Mouse (Mus musculus) retina, postnatal 1 day (tissue): ENCODE data around the gene Runx1.

Experiments used
- DNase-seq: peaks from one replicate; pipeline ENCODE4 v3.0.0-alpha.2; 2012

The Runx1 gene

DNA sequence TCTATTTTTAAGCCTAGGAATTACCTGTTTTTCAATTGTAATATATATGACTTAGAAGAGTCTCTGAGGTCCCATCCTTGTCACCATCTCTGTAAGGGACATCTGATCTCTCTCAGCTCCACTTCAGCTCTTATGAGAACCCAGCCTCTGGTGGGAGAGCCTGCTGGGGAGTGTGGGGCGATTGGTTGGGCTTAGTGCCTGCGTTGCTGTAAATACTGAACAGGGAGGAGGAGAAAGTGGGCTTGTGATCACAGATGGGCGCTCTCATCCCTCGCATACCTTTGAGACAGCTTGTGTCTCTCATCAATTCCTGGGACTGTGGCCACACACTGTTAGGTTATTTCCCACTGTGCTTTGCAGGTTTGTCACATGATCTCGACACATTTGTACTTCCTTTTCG, 35.3 kb downstream of the Runx1 start:
- DNase-seq, result no peak

DNA sequence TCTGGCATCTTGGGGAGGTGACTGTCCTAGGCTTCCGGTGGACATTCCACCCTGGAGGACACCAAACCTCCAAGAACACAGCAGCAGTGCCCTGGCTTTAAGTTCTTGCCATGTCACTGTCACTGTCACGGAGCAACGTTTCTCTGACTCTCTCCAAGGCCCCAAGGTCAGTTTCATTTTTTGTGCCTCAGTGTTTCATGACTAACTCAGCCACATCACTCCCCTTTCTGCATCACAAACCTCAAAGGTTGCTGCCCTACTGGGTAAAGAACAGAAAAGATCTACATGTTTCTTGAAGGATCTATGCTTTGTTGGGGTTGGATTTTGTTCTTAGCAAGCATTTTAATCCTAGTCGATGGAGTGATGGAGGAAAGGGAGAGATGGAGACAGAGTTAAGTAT, 36.1 kb downstream of the Runx1 start:
- DNase-seq, result no peak

DNA sequence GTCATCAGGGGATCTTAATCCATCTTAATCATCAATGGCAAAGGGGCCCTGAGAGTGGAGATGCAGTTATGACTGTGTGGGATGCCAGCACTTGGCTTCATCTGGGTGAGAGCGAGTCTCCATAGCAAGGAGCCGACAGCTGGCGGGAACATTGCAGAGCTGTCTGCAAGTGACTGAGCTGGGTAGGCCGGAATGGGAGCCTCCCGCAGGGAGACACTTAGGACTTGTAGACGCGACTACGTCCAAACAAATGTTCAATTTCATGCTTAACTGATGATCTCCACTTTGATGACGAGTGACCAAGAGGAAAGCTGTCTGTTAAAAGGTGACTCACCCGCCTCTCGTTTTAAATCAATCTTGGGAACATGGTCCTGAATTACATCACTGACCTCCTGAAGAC, 37.5 kb downstream of the Runx1 start:
- DNase-seq, result peak; percentile 15

DNA sequence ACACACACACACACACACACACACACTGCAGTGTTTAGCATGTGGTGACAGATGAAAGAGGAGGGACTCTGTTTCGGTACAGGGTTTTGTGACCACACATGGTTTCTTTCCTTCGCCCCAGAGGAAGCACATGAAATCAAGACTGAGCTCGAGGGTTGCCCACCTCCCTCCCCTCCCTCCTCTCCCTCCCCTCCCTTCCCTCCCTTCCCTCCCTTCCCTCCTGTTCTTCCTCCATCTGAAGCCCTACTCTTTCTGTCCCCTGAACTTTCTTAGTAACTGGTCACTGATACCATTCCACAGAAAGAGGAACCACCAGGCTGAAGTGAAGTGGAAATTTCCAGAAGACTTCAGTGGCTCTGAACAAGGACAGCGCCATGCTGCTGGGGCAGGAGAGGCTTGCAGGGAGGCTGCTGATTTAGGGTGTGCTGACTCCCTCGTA, 39.0 kb downstream of the Runx1 start:
- DNase-seq, result no peak

DNA sequence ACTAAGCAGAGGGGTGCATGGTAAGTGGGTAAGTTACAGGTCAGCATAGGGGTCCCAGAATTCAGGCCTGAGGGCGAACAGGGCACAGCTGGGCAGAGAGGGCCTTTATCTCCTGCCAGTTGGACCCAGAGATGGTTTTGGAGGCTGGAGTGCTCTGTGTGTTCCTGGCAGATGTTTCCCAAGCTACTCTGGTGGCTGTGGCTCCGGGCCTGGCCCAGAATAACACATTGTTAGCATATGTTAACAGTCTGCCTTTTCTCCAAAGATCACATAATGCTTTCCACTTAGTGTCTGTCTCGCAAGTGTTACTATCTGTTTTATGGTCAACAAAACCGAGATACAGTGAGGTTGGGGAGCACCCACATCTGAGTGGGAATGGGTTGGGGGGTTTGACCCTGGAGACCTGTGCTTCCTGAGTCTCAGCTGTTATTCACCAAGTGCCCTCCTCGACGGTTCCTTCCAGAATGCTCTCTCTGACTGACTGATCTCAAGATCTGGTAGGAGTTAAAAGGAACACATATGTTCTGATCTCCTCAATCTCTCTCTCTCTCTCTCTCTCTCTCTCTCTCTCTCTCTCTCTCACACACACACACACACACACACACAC, 39.6 kb downstream of the Runx1 start:
- no peak for DNase-seq

GRCm38 (mm10) chr16:92783651-92784131, 42.3 kb downstream of the Runx1 start:
- DNase-seq, result no peak

DNA sequence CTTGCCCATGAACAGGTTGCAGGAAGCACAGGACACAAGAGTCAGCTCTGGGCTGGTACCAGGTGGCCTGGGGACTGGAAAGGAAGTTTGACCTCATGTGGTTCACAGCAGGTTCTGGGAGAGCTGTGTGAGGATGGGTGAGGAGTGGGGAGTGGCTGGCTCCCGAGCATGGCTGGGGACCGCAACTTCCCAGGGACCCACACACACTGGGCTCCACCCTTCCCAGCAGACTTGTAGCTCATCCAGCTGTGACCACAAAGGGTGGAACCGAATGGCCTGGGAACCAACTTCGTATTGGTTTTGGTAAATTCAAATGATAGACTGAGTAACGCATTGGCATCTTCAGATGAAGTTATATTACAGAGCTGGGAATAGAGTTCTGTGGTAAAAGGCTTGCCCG, 43.5 kb downstream of the Runx1 start:
- DNase-seq, result no peak

- no peak for DNase-seq
These were observed 46.0 kb downstream of the Runx1 start for GRCm38 (mm10) chr16:92779896-92780435.

DNA sequence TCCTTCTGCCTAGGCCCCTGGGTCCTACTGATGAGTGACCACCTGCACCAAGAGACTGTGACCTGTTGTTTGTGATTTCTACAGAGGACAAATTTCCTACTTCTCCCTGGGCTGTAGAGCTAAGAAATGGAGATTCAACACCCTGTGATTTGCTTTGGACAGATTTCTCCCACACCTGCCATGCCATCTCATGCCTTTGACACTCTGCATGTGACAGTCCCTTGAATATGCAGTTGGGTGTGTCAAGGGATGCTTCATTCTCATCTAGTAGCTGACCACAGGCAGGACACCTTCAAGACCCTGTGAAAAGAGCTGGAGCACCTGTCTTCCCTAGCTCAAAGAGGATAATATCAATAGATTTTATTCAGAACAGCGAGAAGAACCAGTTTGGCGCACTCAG, 46.8 kb downstream of the Runx1 start:
- no peak for DNase-seq

GRCm38 (mm10) chr16:92778096-92778780, 47.7 kb downstream of the Runx1 start:
- peak; percentile 28 for DNase-seq

DNA sequence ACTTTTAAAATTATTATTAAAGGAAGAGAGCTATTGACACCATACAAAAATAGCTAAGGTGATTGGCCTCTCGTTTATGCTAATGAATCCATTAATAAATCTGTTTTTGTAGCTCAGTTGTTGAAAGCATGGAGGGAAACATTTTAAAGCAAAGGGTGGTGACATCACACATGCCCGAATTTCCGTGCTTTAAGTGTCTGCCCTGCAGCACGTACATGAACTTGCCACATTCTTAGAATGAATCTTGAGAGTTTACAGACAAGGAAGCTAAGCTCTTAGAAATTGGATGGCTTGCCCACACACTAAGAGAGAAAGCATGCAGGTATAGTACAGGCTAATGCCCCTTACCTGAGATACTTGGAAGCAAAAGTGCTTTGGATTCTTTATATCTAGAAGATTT, 58.1 kb downstream of the Runx1 start:
- no peak for DNase-seq

DNA sequence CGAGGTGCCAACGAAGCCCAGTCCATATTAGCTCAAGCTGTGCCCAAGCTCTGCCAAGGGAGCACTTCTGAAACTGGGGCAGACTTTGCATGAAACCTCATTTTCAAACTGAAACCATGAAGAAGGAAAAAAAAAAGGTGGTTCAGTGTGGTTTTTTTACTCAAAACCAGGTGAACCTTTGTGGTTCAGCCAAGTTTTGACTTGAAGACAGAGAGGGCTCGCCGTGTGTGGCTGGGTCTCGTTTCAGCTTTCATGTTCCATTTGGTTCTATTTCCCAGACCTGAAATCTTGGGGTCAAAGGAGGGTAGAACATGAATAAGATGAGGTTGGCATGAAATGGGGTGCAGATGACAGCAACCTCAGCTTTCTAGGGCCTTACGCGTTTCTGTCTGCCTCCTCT, 58.5 kb downstream of the Runx1 start:
- DNase-seq, result no peak

- DNase-seq, result peak; percentile 45
These were observed 61.1 kb downstream of the Runx1 start for GRCm38 (mm10) chr16:92764741-92765396.

DNA sequence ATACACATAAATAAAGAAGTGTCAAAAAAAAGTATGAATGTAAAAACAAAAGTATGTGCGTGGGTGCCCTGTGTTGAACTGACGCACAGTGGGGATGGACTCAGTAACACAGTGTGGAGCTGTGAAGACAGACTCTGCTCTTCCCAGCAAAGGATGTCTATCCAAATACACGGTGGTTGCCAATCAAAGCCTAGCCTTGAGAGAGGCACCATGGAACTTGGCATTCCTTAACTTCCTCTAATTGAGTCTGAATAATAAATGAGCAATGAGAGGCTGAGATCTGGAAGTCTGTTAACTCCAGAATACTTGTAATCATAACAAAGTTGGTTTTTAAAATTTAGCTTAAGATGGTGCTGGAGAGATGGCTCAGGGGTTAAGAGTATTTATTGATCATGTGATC, 62.3 kb downstream of the Runx1 start:
- no peak for DNase-seq

DNA sequence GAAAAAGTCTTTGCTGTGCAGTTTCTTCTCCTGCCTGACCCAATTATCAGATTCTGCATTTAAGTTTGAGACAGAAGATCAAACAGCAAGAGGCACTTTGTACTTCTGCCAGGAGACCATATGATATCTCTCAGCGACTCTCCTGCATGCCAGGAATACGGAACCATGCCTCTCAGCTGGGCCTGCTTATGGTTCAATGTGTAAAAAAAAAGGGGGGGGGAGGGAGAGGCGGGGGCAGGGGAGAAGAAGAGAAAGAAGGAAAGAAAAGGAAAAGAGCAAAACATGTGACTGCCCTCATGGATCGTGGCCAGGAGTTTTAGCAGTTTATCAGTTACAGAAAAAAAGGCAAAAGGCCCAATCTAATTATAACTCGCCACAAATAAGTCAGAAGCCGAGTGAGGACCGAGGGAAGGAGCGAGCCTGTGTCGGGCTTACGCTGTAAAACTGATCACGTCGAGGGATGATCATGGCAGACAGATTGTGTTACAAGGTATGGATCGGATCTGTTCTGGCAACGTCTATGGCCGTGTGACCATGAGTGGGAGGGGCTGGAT, 63.9 kb downstream of the Runx1 start:
- DNase-seq, result no peak

DNA sequence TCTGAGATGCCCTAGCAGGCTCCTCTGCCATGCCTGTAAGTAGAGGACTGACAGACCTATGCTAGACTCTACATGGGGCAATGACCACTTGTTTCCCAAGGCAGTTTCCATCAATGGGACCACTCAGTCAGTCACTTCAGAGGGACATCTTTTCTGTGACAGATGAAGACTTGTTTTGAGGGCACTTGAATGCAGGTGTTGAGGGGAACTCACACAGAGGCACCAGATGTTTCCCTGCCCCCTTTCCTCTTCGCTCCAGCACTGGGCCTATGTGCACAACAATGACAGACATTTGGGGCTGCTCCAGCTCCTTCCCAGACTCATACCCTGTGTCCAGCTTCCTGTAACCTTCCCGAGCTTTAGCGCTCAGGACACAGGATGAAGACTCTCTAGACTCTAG, 65.9 kb downstream of the Runx1 start:
- DNase-seq, result no peak

- no peak for DNase-seq
These were observed 68.4 kb downstream of the Runx1 start for GRCm38 (mm10) chr16:92757564-92757963.

GRCm38 (mm10) chr16:92753944-92754343, 72.0 kb downstream of the Runx1 start:
- DNase-seq, result peak; percentile 56

DNA sequence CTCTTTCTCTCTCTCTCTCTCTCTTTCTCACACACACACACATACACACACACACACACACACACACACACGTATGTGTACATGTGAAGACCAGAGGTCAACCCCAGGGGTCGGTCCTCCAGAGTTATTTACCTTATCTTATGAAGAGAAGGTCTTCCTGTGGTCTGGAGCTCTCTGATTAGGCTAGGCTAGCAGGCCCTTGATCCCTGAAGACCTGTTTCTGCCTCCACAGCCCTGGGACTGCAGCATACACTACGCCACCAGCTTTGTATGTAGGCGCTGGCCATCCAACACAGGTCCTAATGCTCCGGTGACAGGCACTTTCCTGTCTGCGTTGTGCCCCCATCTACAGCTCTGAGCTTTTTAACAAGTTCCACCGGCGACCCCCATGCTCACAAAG, 72.8 kb downstream of the Runx1 start:
- DNase-seq, result no peak

- no peak for DNase-seq
These were observed 77.7 kb downstream of the Runx1 start for GRCm38 (mm10) chr16:92748272-92748671.

DNA sequence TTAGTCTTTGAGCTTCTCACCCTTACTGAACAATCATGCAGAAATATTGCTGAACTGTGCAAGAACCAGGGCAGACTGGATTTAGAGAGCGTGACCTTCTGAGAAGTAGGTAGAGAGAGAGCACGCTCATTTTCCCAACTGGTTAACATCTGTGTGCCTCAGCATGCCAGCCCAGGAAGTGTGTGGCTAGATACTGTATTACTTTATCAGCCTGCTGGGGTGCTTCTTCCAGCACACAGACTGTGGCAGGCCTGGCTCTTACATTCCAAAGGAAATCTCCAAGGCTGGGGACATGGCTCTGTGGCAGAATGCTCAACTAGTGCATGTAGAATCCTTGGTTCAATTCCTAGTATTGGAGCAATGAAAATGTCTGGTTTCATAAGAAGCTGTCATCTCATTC, 78.9 kb downstream of the Runx1 start:
- no peak for DNase-seq

- no peak for DNase-seq
These were observed 80.7 kb downstream of the Runx1 start for GRCm38 (mm10) chr16:92745239-92745638.

DNA sequence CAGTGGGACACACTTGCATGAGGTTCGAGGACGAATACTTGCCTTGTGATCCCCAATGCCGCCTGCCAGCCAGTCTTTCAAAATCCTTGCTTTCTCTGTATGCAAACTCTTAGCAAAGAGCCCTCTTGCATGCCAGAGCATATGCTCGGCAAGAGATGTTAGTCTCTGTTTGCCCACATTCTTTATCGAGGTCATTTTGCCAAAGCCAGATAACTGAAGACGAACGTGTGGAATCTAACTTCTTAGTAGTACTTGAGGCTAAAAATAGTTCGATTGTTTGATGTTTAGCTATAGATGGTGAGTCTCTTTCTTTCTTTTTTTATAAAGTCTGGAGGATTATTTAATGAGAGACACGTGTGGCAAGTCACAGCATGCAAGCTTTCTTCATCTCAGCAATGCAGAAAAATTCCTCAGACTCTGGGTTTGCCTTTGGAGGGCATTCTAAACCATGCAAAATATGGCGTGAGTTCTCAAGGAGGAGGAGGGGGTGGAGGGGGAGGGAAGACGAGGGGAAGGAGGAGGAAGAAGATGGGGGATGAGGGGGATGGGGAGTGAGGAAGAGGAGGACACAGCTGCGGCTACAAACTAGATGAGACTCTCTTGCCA, 81.7 kb downstream of the Runx1 start:
- DNase-seq, result no peak
